Mouse (Mus musculus) c-Kit-positive CD71-positive TER-119-negative erythroid progenitor cells, embryonic 14.5 days (primary cell): ENCODE measurements around the gene Ndufb11.
A peak's percentile ranks its signal among the peaks of the same experiment; 100 is the strongest.

Experiments
- DNase-seq: peaks from one replicate; pipeline ENCODE4 v3.0.0-alpha.2; 2013; ENCODE audit warnings: low read depth

Ndufb11 gene

GRCm38 (mm10) chrX:20617176-20617902 lies at the start of gene Ndufb11, which contains the start of gene Rbm10:
Ndufb11 (minus strand) TSS chrX:20617619.
Rbm10 (plus strand) TSS chrX:20617503.
- DNase-seq: peak; percentile 59

GRCm38 (mm10) chrX:20663444-20663790 lies 46.0 kb upstream of the Ndufb11 start:
- DNase-seq: no peak

- peak; percentile 83 for DNase-seq
Measured at GRCm38 (mm10) chrX:20662716-20663443, 45.5 kb upstream of the Ndufb11 start.

- DNase-seq: no peak
Measured at GRCm38 (mm10) chrX:20662317-20662715, 44.9 kb upstream of the Ndufb11 start.

- no peak for DNase-seq
Measured at GRCm38 (mm10) chrX:20658891-20659406, 41.5 kb upstream of the Ndufb11 start.

- peak; percentile 74 for DNase-seq
Measured at GRCm38 (mm10) chrX:20658026-20658652, 40.7 kb upstream of the Ndufb11 start, which contains the start of gene Uba1. Uba1 (plus strand) TSS chrX:20658326.

- no peak for DNase-seq
Measured at GRCm38 (mm10) chrX:20657593-20657992, 40.2 kb upstream of the Ndufb11 start.

- DNase-seq: no peak
Measured at GRCm38 (mm10) chrX:20644780-20645179, 27.4 kb upstream of the Ndufb11 start.

- no peak for DNase-seq
Measured at GRCm38 (mm10) chrX:20638141-20638540, 20.7 kb upstream of the Ndufb11 start.

- DNase-seq: no peak
Measured at GRCm38 (mm10) chrX:20617903-20618399, 532 bp upstream of the Ndufb11 start.

- no peak for DNase-seq
Measured at GRCm38 (mm10) chrX:20616861-20617175, 601 bp downstream of the Ndufb11 start.

- no peak for DNase-seq
Measured at GRCm38 (mm10) chrX:20608500-20608899, 8.9 kb downstream of the Ndufb11 start.

GRCm38 (mm10) chrX:20587968-20588367 lies 29.5 kb downstream of the Ndufb11 start:
- DNase-seq: no peak

- DNase-seq: no peak
Measured at GRCm38 (mm10) chrX:20573927-20574326, 43.5 kb downstream of the Ndufb11 start.

GRCm38 (mm10) chrX:20572683-20573082 lies 44.7 kb downstream of the Ndufb11 start:
- no peak for DNase-seq

- DNase-seq: peak; percentile 29
Measured at GRCm38 (mm10) chrX:20571024-20571423, 46.4 kb downstream of the Ndufb11 start.
